Mouse (Mus musculus) T-cell, adult 66 days (primary cell): ENCODE results near the gene Pemt. TPM values are rescaled to one million over a fixed set of nuclear protein-coding genes. Genes with fewer than 3 reads are reported as not detected.

Experiments used
- total RNA-seq, 2 experiments: library from RNA; stranded (reverse); gene quantifications; 3 replicates in 1 of 2; 4 replicates in 1 of 2; pipeline ENCODE4 v1.2.4; 2023

The Pemt gene
- total RNA-seq: 1 to 10 TPM; 2.3 to 5.7 TPM

DNA sequence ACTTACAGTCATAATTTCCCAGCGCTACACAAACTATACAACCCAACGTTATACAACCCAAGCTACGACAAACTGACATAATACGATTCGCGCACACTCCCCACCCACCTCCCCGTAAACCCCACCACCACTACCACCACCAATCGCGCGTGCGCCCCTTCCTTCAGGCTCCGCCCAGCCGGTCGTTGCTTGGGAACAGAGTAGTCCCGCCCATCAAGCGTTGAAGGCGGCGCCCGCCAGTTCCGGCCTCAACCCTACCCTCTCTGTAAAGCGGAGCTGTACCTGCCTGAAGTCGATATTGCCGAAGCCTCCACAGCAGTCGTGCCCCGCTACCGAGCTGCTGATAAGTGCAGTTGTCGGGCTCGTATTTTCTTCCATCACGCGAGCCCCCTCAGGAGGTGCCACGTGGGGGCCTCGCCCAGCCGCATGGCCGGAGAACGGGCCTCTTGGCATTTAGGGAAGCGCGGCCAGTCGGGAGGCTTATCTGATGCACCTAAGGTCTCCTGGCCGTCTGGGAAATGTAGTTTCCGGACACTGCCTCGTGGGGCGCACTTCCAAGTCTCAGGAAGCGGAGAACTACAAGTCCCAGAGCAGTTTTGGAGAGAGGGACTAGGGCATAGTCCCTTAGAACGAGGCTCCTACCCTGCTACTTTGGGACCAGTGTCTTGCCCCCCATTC lies at the start of gene Pemt:
TSS of gene Pemt (minus strand) at position 432 of the 678 bp plus-strand sequence.

DNA sequence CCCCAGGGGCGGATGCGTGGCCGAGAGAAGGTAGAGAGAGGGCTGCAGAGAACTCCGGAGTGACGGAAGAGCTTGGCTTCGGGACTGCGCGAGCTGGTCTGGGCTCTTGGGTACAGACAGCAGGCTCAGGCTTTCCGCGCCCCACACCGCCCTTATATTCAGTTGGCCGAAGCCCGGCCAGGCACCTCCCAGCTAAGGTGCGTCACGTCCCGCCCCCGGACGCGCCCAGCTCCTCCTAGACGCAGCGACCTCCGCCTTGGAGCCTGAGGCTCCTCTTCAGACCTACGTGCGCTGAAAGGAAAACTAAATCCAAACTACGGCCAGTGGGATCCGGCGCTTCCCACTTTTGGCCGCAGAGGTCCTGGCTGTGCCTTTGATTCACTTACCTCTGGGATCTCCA lies 81.5 kb downstream of the Pemt start, which contains the start of gene Rasd1:
TSS of gene Rasd1 (minus strand) at position 127 of the 400 bp plus-strand sequence.

DNA sequence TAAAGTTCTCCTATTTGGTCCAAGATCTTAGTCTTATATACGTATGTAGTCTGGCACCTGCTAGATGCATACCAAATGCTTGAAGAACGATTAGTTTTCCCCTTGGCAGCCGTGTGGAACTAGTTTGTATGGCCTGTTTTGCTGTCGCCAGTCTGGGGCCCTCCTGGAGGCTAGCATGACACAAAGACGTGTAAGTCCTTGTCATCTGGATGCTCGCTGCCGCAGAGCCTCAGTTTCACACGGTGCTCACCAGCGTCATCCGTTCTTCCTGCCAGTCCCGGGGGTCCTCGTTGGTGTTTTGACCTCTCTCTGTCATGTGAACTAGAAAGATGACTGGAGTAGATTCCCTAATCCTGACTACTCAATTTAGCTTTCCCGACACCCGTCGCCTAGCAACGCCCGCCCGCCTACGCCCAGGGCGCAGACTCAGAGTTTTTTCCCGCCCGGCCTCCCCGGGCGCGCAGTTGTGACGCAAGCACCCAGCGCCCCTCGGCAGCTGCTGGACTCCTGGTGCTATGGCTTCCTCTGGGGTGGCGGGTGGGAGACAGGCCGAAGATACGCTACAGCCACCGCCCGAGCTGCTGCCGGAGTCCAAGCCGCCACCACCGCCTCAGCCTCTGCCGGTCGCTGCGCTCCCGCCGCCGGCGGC lies 98.4 kb downstream of the Pemt start, which contains the start of gene Med9:
TSS of gene Med9 (plus strand) at position 455 of the 649 bp plus-strand sequence.

Other genes with a start within 250 kb of the Pemt start
- gene Flcn, start 236.5 kb downstream of the Pemt start, total RNA-seq: 10 to 100 TPM; 60.0 to 63.2 TPM
- 10 to 100 TPM; 12.6 to 15.5 TPM for gene Nt5m, start 207.0 kb downstream of the Pemt start, total RNA-seq
- gene Cops3, start 206.7 kb downstream of the Pemt start, total RNA-seq: 10 to 100 TPM; 73.8 to 75.5 TPM
- 1 to 10 TPM; 5.9 to 8.3 TPM for gene Med9, start 98.3 kb downstream of the Pemt start, total RNA-seq
- 1 to 10 TPM in 1 of 2 experiments, not detected in 1; 1.1 TPM for gene Rasd1, start 81.5 kb downstream of the Pemt start, total RNA-seq
- gene Rai1, start 58.5 kb upstream of the Pemt start, total RNA-seq: 100 to 1,000 TPM; 101 to 107 TPM
- gene Srebf1, start 176.1 kb upstream of the Pemt start, total RNA-seq: 100 to 1,000 TPM; 148 to 151 TPM